Mouse (Mus musculus) CD4-positive, CD25-positive, alpha-beta regulatory T cell (primary cell): ENCODE results near the gene Rhox4e. TPM values are rescaled to one million over a fixed set of nuclear protein-coding genes. Genes with fewer than 3 reads are reported as not detected.

Source experiments
- polyA plus RNA-seq: library from polyadenylated mRNA; unstranded; fragments of 100-300 nt; shearing (Covaris generic); gene quantifications from one replicate; pipeline ENCODE4 v1.2.1, GENCODE M21; 2017

Rhox4e gene
- 0.20 TPM for polyA plus RNA-seq

DNA sequence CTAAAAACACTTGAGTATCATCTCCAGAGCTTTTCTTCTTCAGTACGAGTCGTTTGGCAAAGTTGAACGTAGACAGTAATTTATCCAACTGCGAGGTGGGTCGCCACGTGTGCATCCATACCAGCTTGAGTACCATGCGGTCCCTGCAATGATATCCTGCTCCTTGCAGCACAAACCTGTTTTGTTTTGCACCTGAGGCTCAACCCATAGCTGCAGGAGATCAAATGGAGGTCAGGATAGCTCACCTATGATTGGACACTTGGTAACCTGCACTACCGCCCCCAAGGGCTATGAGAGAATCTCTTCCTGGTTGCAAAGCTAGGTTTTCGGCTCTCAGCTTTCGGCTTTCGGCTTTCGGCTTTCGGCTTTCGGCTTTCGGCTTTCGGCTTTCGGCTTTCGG, at the start of gene Rhox4e:
Gene Rhox4e, plus strand, starts transcription at position 301 of the 400 bp plus-strand sequence.

GRCm38 (mm10) chrX:37514059-37514458, 43.2 kb upstream of the Rhox4e start, which contains the start of gene Rhox4d:
Gene Rhox4d (plus strand): TSS chrX:37514359.

DNA sequence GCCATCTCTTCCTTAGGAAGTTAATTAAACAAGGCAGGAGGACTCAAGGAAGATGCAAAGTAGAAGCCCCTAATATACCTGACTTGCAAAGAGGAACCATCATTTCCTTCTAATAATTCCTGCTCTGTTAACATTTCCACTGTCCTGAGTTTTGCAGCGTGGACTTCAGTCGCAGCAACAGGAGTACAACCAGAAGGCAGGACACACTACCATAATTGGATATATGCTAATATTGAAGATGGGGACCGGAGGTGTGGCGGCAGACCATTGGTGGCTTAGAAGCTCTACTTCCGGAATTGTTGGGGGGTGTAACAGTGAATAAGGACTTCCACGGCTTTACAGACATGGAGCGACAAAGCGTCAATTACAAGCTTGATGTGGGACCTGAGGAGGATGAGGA, 27.1 kb upstream of the Rhox4e start, which contains the start of gene Rhox2e:
Gene Rhox2e, plus strand, starts transcription at position 301 of the 400 bp plus-strand sequence.

DNA sequence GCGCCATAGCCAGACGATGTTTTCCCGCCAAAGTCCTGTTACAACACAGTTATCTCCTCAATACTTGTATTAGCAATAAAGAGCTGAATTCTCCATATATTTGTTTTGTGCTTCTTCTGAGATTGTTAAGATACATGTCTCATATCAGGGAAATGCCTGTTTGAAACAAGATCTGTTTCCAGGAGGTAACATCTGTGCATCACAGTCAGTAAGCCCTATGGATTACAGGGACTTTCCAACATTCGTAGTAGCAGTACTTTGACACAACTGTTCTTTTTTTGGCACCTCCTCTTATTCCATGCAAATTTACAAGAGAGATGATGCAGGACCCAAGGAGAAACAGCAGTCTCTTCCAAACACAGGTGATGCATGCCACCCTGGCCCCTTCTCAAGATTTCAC, 15.5 kb upstream of the Rhox4e start, which contains the start of gene Rhox3e:
Gene Rhox3e, plus strand, starts transcription at position 301 of the 400 bp plus-strand sequence.

GRCm38 (mm10) chrX:37571105-37571504, 13.9 kb downstream of the Rhox4e start, which contains the start of gene Rhox2f:
Gene Rhox2f (plus strand): TSS chrX:37571405.

DNA sequence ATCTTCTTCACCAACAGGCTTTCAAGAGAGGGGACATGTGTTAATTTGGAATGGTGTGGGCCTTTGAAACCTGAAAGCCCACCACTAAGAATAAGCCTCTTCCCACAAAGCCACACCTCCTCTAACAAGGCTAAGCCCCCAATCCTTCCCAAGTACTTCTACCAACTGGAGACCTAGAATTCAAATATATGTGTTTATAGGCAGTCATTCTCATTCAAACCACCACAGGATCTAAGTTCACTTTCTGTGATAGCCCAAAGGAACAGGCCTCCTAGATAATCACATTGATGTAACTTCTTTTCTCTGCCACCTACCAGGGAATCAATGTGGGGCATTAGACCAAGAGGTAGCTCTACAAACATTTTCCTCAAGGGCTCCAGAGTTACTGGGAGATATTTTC, 23.5 kb downstream of the Rhox4e start, which contains the start of gene Rhox3f:
Gene Rhox3f, plus strand, starts transcription at position 301 of the 400 bp plus-strand sequence.

DNA sequence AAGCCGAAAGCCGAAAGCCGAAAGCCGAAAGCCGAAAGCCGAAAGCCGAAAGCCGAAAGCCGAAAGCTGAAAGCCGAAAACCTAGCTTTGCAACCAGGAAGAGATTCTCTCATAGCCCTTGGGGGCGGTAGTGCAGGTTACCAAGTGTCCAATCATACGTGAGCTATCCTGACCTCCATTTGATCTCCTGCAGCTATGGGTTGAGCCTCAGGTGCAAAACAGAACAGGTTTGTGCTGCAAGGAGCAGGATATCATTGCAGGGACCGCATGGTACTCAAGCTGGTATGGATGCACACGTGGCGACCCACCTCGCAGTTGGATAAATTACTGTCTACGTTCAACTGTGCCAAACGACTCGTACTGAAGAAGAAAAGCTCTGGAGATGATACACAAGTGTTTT, 50.4 kb downstream of the Rhox4e start, which contains the start of gene Rhox4f:
Gene Rhox4f, minus strand, starts transcription at position 101 of the 400 bp plus-strand sequence.

Other genes with a start within 250 kb of the Rhox4e start
- gene Rhox3a2, start 177.4 kb upstream of the Rhox4e start, polyA plus RNA-seq = not detected
- gene Rhox4a2, start 166.6 kb upstream of the Rhox4e start, polyA plus RNA-seq = not detected
- not detected for gene Rhox2b, start 145.3 kb upstream of the Rhox4e start, polyA plus RNA-seq
- not detected for gene Rhox4b, start 124.9 kb upstream of the Rhox4e start, polyA plus RNA-seq
- not detected for gene Rhox2c, start 103.7 kb upstream of the Rhox4e start, polyA plus RNA-seq
- not detected for gene Rhox3c, start 98.8 kb upstream of the Rhox4e start, polyA plus RNA-seq
- gene Rhox4c, start 77.1 kb upstream of the Rhox4e start, polyA plus RNA-seq = not detected
- not detected for gene Rhox2d, start 64.0 kb upstream of the Rhox4e start, polyA plus RNA-seq
- not detected for gene Rhox4d, start 43.1 kb upstream of the Rhox4e start, polyA plus RNA-seq
- not detected for gene Rhox2e, start 27.0 kb upstream of the Rhox4e start, polyA plus RNA-seq
- gene Rhox3e, start 15.4 kb upstream of the Rhox4e start, polyA plus RNA-seq = not detected
- not detected for gene Rhox2f, start 14.0 kb downstream of the Rhox4e start, polyA plus RNA-seq
- gene Rhox3f, start 23.6 kb downstream of the Rhox4e start, polyA plus RNA-seq = not detected
- 0.29 TPM for gene Rhox4f, start 50.3 kb downstream of the Rhox4e start, polyA plus RNA-seq
- gene Rhox3g, start 71.2 kb downstream of the Rhox4e start, polyA plus RNA-seq = not detected
- gene Rhox2g, start 86.1 kb downstream of the Rhox4e start, polyA plus RNA-seq = not detected
- not detected for gene Rhox4g, start 93.9 kb downstream of the Rhox4e start, polyA plus RNA-seq
- gene Rhox3h, start 111.4 kb downstream of the Rhox4e start, polyA plus RNA-seq = not detected
- gene Rhox2h, start 115.9 kb downstream of the Rhox4e start, polyA plus RNA-seq = not detected
- not detected for gene Rhox5, start 247.4 kb downstream of the Rhox4e start, polyA plus RNA-seq